7 mouse cellular contexts compared by ENCODE assay signal in genomic region chr11:45852124-45852994, GRCm38 (mm10). TPM values are rescaled to one million over a fixed set of nuclear protein-coding genes. Genes with fewer than 3 reads are reported as not detected.
A peak's percentile ranks its signal among the peaks of the same experiment; 100 is the strongest.
DNase-seq lines count a peak whose midpoint lies in the region; ATAC-seq and TF ChIP-seq lines count a peak whose summit lies in the region.

No protein-coding gene starts in this region.

- WGBS in embryonic facial prominence, embryonic 12.5 days: 2% methylated on average over 36 of the region's 58 CpGs
- under 1% methylated on average over 42 of the region's 58 CpGs for WGBS in heart, embryonic 16.5 days
- 2% methylated on average over 57 of the region's 58 CpGs for WGBS in limb, embryonic 10.5 days
- 3% methylated on average over 41 of the region's 58 CpGs for WGBS in midbrain, embryonic 11.5 days

- H3K4me3 ChIP-seq in G1E (ENCODE audit: low read depth, low read length): peak overlapping the region; percentile 99
- peak overlapping the region; percentile 96 for H3K4me3 ChIP-seq in embryonic facial prominence, embryonic 12.5 days
- H3K4me3 ChIP-seq in heart, embryonic 16.5 days (ENCODE audit: low read length): peak overlapping the region; percentile 95
- H3K4me3 ChIP-seq in limb, embryonic 10.5 days: peak overlapping the region; percentile 100
- peak overlapping the region; percentile 97 for H3K4me3 ChIP-seq in midbrain, embryonic 11.5 days (ENCODE audit: low read depth, low read length)

- H3K27me3 ChIP-seq in G1E (ENCODE audit: insufficient read depth, low read length): no peaks in the 10 kb centered on the region
- H3K27me3 ChIP-seq in embryonic facial prominence, embryonic 12.5 days: no peaks in the 10 kb centered on the region
- H3K27me3 ChIP-seq in heart, embryonic 16.5 days (ENCODE audit: control insufficient read depth, insufficient read depth, low read length): no peaks in the 10 kb centered on the region
- no peaks in the 10 kb centered on the region for H3K27me3 ChIP-seq in limb, embryonic 10.5 days (ENCODE audit: low read depth, poor library complexity, severe bottlenecking)
- no peaks in the 10 kb centered on the region for H3K27me3 ChIP-seq in midbrain, embryonic 11.5 days (ENCODE audit: control insufficient read depth, insufficient read depth, low read length)
- H3K27me3 ChIP-seq in splenic B cell, adult 2 months (ENCODE audit: control insufficient read depth, insufficient read depth, low read length, poor library complexity, severe bottlenecking): no peaks in the 10 kb centered on the region

- peak; percentile 65 for DNase-seq in CD4-positive helper T cell, adult 2 months (ENCODE audit: low read depth, low spot score)
- DNase-seq in G1E (ENCODE audit: low spot score): no peak
- peak; percentile 59 for DNase-seq in limb, embryonic 10.5 days (ENCODE audit: low spot score)
- peak; percentile 91 for DNase-seq in midbrain, embryonic 11.5 days (ENCODE audit: low spot score, missing footprints)
- DNase-seq in splenic B cell, adult 2 months (ENCODE audit: low read depth, low spot score): peak; percentile 69

- H3K4me2 ChIP-seq in embryonic facial prominence, embryonic 12.5 days (replicated peaks): peak overlapping the region; percentile 69
- H3K4me2 ChIP-seq in heart, embryonic 16.5 days (ENCODE audit: low read depth, low read length): peak overlapping the region; percentile 67
- H3K4me2 ChIP-seq in midbrain, embryonic 11.5 days: peak overlapping the region; percentile 60

- no peak for TF ChIP-seq CTCF in G1E (IDR thresholded peaks at IDR 0.05; ENCODE audit: low read depth, low read length)

- ATAC-seq in G1E (ENCODE audit: extremely low read depth, insufficient number of reproducible peaks, low FRiP score, poor library complexity, severe bottlenecking): no peak
- peak; percentile 79 for ATAC-seq in embryonic facial prominence, embryonic 12.5 days (ENCODE audit: insufficient number of reproducible peaks, insufficient read depth, low FRiP score, low TSS enrichment)
- ATAC-seq in heart, embryonic 16.5 days (replicated peaks; ENCODE audit: extremely low read depth, insufficient read depth, low FRiP score): peak; percentile 45
- ATAC-seq in midbrain, embryonic 11.5 days (ENCODE audit: low FRiP score): no peak; the same call in none of the 2 replicates

- H3K27ac ChIP-seq in embryonic facial prominence, embryonic 12.5 days: peak overlapping the region; percentile 80
- peak overlapping the region; percentile 82 for H3K27ac ChIP-seq in heart, embryonic 16.5 days (ENCODE audit: low read length)
- peak overlapping the region; percentile 97 for H3K27ac ChIP-seq in limb, embryonic 10.5 days
- H3K27ac ChIP-seq in midbrain, embryonic 11.5 days (ENCODE audit: low read depth, low read length): no peak overlapping the region

- peaks cover 36% of the 10 kb centered on the region for H3K36me3 ChIP-seq in G1E (replicated peaks)
- H3K36me3 ChIP-seq in embryonic facial prominence, embryonic 12.5 days: 0 out of 2 replicates have a peak, but pooled peaks cover 8% of the 10 kb centered on the region
- H3K36me3 ChIP-seq in heart, embryonic 16.5 days (ENCODE audit: control insufficient read depth, insufficient read depth): no peaks in the 10 kb centered on the region
- H3K36me3 ChIP-seq in limb, embryonic 10.5 days: peaks cover 34% of the 10 kb centered on the region
- H3K36me3 ChIP-seq in midbrain, embryonic 11.5 days (ENCODE audit: control insufficient read depth, insufficient read depth, low read length): no peaks in the 10 kb centered on the region
- no peaks in the 10 kb centered on the region; the same call in 1 of the 2 replicates for H3K36me3 ChIP-seq in splenic B cell, adult 2 months (ENCODE audit: control insufficient read depth, insufficient read depth, low read length, poor library complexity, severe bottlenecking)

- no peaks in the 10 kb centered on the region for H3K9me3 ChIP-seq in G1E (replicated peaks)
- H3K9me3 ChIP-seq in embryonic facial prominence, embryonic 12.5 days: no peaks in the 10 kb centered on the region
- no peaks in the 10 kb centered on the region for H3K9me3 ChIP-seq in heart, embryonic 16.5 days (replicated peaks; ENCODE audit: control insufficient read depth, low read length)
- H3K9me3 ChIP-seq in limb, embryonic 10.5 days (replicated peaks): no peaks in the 10 kb centered on the region
- H3K9me3 ChIP-seq in midbrain, embryonic 11.5 days (ENCODE audit: control insufficient read depth, low read length): no peaks in the 10 kb centered on the region

- H3K9ac ChIP-seq in embryonic facial prominence, embryonic 12.5 days: peak overlapping the region; percentile 97
- H3K9ac ChIP-seq in heart, embryonic 16.5 days (ENCODE audit: low read length): peak overlapping the region; percentile 97
- H3K9ac ChIP-seq in midbrain, embryonic 11.5 days (ENCODE audit: low read length): peak overlapping the region; percentile 92

- peaks cover 62% of the 10 kb centered on the region for H3K4me1 ChIP-seq in G1E (ENCODE audit: insufficient read depth, low read depth, low read length)
- peaks cover 21% of the 10 kb centered on the region for H3K4me1 ChIP-seq in embryonic facial prominence, embryonic 12.5 days
- H3K4me1 ChIP-seq in heart, embryonic 16.5 days (ENCODE audit: control insufficient read depth, insufficient read depth, low read length): peaks cover 23% of the 10 kb centered on the region
- H3K4me1 ChIP-seq in limb, embryonic 10.5 days: peaks cover 15% of the 10 kb centered on the region; the same call in 1 of the 2 replicates
- peaks cover 6% of the 10 kb centered on the region; the same call in 1 of the 2 replicates for H3K4me1 ChIP-seq in midbrain, embryonic 11.5 days (ENCODE audit: control insufficient read depth, insufficient read depth, low read length)

RNA-seq across cellular contexts. Expression of gene Clint1, which starts 0.5 kb away (rescaled TPM):
- total RNA-seq in G1E (2014; fragmentation: Nextera tagmentation) (386 and 420 TPM in 2 replicates), G1E (2017) (224 and 259 TPM in 2 replicates)
- 107 and 112 TPM in 2 replicates for polyA plus RNA-seq in G1E (2012)
- 99.5 and 100 TPM in 2 replicates for polyA plus RNA-seq in embryonic facial prominence, embryonic 12.5 days (2016; fragmentation: Nextera tagmentation; extraction: Ambion mirVana)
- polyA plus RNA-seq in heart, embryonic 16.5 days (2015; fragmentation: Nextera tagmentation; extraction: Ambion mirVana): 47.8 and 56.4 TPM in 2 replicates
- polyA plus RNA-seq in limb, embryonic 10.5 days (2016; fragmentation: Nextera tagmentation; extraction: Ambion mirVana): 73.0 and 81.5 TPM in 2 replicates
- 60.9 and 63.5 TPM in 2 replicates for polyA plus RNA-seq in midbrain, embryonic 11.5 days (2014; fragmentation: Nextera tagmentation; extraction: Ambion mirVana)

Comparison
In these comparisons a context has a peak if more than half of its experiments do, and no peak if none do; other contexts are left out.
1. ATAC-seq: peak in embryonic facial prominence, embryonic 12.5 days (single experiment) and heart, embryonic 16.5 days (single experiment); none in G1E (single experiment) and midbrain, embryonic 11.5 days (single experiment).
2. Peak in every context shown above with its lines, with median percentiles within 50 percentile points of each other: H3K4me3 ChIP-seq, H3K4me2 ChIP-seq and H3K9ac ChIP-seq.